Mouse (Mus musculus): ENCODE data around the gene Minos1. TPM values are rescaled to one million over a fixed set of nuclear protein-coding genes. Genes with fewer than 3 reads are reported as not detected.

Minos1 gene
- total RNA-seq, 2 experiments from 2014 or later: 186 to 223 TPM

GRCm38 (mm10) chr4:139145156-139145555, 14.2 kb upstream of the Minos1 start:
- DNase-seq (ENCODE audit: extremely low spot score in 1 of 2, low spot score in 1 of 2): no peak

- no peak for DNase-seq (ENCODE audit: extremely low spot score in 1 of 2, low spot score in 1 of 2)
These were observed 13.7 kb upstream of the Minos1 start for GRCm38 (mm10) chr4:139144577-139144976.

- DNase-seq (ENCODE audit: extremely low spot score in 1 of 2, low spot score in 1 of 2): no peak
These were observed 12.1 kb upstream of the Minos1 start for GRCm38 (mm10) chr4:139142985-139143384.

- DNase-seq (ENCODE audit: extremely low spot score in 1 of 2, low spot score in 1 of 2): no peak
These were observed 10.9 kb upstream of the Minos1 start for GRCm38 (mm10) chr4:139141785-139142184.

GRCm38 (mm10) chr4:139140267-139140666, 9.4 kb upstream of the Minos1 start:
- DNase-seq (ENCODE audit: extremely low spot score in 1 of 2, low spot score in 1 of 2): no peak

GRCm38 (mm10) chr4:139136011-139136410, 5.1 kb upstream of the Minos1 start:
- DNase-seq (ENCODE audit: extremely low spot score in 1 of 2, low spot score in 1 of 2): no peak

GRCm38 (mm10) chr4:139133109-139133508, 2.2 kb upstream of the Minos1 start:
- no peak for DNase-seq (ENCODE audit: extremely low spot score in 1 of 2, low spot score in 1 of 2)

- DNase-seq (ENCODE audit: extremely low spot score in 1 of 2, low spot score in 1 of 2): no peak
These were observed 1.2 kb upstream of the Minos1 start for GRCm38 (mm10) chr4:139131858-139132672.

GRCm38 (mm10) chr4:139129806-139130700, 860 bp downstream of the Minos1 start:
- DNase-seq (ENCODE audit: extremely low spot score in 1 of 2, low spot score in 1 of 2): peak in 1 of 2 experiments; percentile 22

- DNase-seq (ENCODE audit: extremely low spot score in 1 of 2, low spot score in 1 of 2): no peak
These were observed 4.4 kb downstream of the Minos1 start for GRCm38 (mm10) chr4:139126475-139126874.

- DNase-seq (ENCODE audit: extremely low spot score in 1 of 2, low spot score in 1 of 2): no peak
These were observed 6.0 kb downstream of the Minos1 start for GRCm38 (mm10) chr4:139124940-139125339.

GRCm38 (mm10) chr4:139122557-139122956, 8.4 kb downstream of the Minos1 start:
- DNase-seq (ENCODE audit: extremely low spot score in 1 of 2, low spot score in 1 of 2): no peak

- DNase-seq (ENCODE audit: extremely low spot score in 1 of 2, low spot score in 1 of 2): no peak
These were observed 9.9 kb downstream of the Minos1 start for GRCm38 (mm10) chr4:139120998-139121397.

- no peak for DNase-seq (ENCODE audit: extremely low spot score in 1 of 2, low spot score in 1 of 2)
These were observed 10.6 kb downstream of the Minos1 start for GRCm38 (mm10) chr4:139120281-139120814.

GRCm38 (mm10) chr4:139116356-139117063, 14.4 kb downstream of the Minos1 start:
- no peak for DNase-seq (ENCODE audit: extremely low spot score in 1 of 2, low spot score in 1 of 2)

GRCm38 (mm10) chr4:139115721-139116120, 15.2 kb downstream of the Minos1 start:
- DNase-seq (ENCODE audit: extremely low spot score in 1 of 2, low spot score in 1 of 2): no peak

GRCm38 (mm10) chr4:139112482-139112881, 18.4 kb downstream of the Minos1 start:
- DNase-seq (ENCODE audit: extremely low spot score in 1 of 2, low spot score in 1 of 2): no peak

GRCm38 (mm10) chr4:139111421-139111820, 19.5 kb downstream of the Minos1 start:
- DNase-seq (ENCODE audit: extremely low spot score in 1 of 2, low spot score in 1 of 2): no peak

- DNase-seq (ENCODE audit: extremely low spot score in 1 of 2, low spot score in 1 of 2): no peak
These were observed 20.1 kb downstream of the Minos1 start for GRCm38 (mm10) chr4:139110858-139111257.

GRCm38 (mm10) chr4:139105453-139105852, 25.5 kb downstream of the Minos1 start:
- no peak for DNase-seq (ENCODE audit: extremely low spot score in 1 of 2, low spot score in 1 of 2)
